Mouse (Mus musculus): Measurements from ENCODE around the gene Rhcg. TPM values are rescaled to one million over a fixed set of nuclear protein-coding genes. Genes with fewer than 3 reads are reported as not detected.

The Rhcg gene
- polyA plus RNA-seq, 1 experiment from 2014 or later = 68.2 TPM

- peak overlapping the region; percentile 62 for H3K4me2 ChIP-seq (replicated peaks; ENCODE audit: low read depth, low read length)
- peak overlapping the region; percentile 56 for H3K9ac ChIP-seq (replicated peaks; ENCODE audit: low read length)
- H3K9me3 ChIP-seq (ENCODE audit: low read length) = no peaks in the 10 kb centered on the region
- under 1% methylated on average over 20 of the region's 20 CpGs for WGBS
- peak overlapping the region; percentile 73; the same call in 1 of the 2 replicates for H3K27ac ChIP-seq (ENCODE audit: low read length)
- peak; percentile 79 for ATAC-seq (ENCODE audit: low FRiP score, low TSS enrichment)
- H3K36me3 ChIP-seq (ENCODE audit: insufficient read depth, low read length) = no peaks in the 10 kb centered on the region
- peaks cover 27% of the 10 kb centered on the region for H3K4me1 ChIP-seq (ENCODE audit: insufficient read depth, low read length)
- H3K4me3 ChIP-seq (ENCODE audit: low read length) = peak overlapping the region; percentile 40
- peaks cover 19% of the 10 kb centered on the region for H3K27me3 ChIP-seq (ENCODE audit: insufficient read depth, low read length)
Measured at GRCm38 (mm10) chr7:79578851-79579241, 38.6 kb downstream of the Rhcg start.

DNA sequence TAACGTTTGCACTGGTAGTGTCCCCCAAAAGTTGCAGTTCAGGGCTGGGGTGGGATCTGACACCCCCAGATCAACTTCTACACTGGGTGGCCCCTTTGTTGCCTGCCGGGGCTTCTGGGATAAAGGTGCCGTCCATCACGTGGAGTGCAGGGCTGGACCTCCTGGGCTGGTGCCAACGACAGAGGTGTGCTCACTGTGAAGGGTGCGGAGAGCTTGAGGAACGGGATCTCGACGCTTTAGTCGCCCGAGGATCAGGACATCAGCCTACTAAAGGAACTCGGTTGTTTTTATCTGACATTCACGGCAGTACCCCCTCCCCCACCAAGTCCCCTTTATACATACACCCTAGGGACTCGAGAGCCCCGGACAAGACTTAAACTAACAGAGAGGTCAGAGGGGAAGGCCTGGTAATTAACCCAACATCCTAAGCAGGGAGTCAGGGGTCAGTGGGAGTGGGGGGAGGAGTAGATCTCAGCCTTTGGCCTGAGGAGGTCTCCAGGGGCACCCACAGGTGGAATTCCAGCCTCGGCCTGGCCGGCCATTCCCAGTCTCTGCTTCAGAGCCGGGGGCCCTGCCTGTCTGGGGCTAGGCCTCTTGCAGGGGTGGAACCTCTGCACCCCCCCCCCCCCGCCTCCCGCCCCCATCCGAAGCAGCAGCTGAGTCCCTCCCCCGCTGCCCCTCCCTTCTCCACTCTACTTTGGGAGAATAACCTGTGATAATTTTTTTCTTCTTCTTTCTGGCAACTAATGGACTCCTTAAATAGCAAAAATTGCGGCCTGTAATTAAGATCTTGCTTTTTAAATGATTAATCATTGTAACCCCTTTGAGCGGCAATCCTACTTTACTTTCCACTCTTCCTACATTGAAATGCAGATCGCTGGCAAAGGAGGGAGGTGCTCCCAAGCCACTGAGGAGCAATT is 39.3 kb downstream of the Rhcg start:
- 2% methylated on average over 25 of the region's 25 CpGs for WGBS
- peak; percentile 47; the same call in 1 of the 2 replicates for ATAC-seq (ENCODE audit: low FRiP score, low TSS enrichment)
- peak overlapping the region; percentile 62 for H3K4me2 ChIP-seq (replicated peaks; ENCODE audit: low read depth, low read length)
- H3K4me3 ChIP-seq (ENCODE audit: low read length) = peak overlapping the region; percentile 40
- no peaks in the 10 kb centered on the region for H3K9me3 ChIP-seq (ENCODE audit: low read length)
- no peaks in the 10 kb centered on the region for H3K36me3 ChIP-seq (ENCODE audit: insufficient read depth, low read length)
- H3K27me3 ChIP-seq (ENCODE audit: insufficient read depth, low read length) = peaks cover 19% of the 10 kb centered on the region
- H3K27ac ChIP-seq (ENCODE audit: low read length) = peak overlapping the region; percentile 73; the same call in 1 of the 2 replicates
- peaks cover 27% of the 10 kb centered on the region for H3K4me1 ChIP-seq (ENCODE audit: insufficient read depth, low read length)
- H3K9ac ChIP-seq (replicated peaks; ENCODE audit: low read length) = peak overlapping the region; percentile 56; the same call in 1 of the 2 replicates

DNA sequence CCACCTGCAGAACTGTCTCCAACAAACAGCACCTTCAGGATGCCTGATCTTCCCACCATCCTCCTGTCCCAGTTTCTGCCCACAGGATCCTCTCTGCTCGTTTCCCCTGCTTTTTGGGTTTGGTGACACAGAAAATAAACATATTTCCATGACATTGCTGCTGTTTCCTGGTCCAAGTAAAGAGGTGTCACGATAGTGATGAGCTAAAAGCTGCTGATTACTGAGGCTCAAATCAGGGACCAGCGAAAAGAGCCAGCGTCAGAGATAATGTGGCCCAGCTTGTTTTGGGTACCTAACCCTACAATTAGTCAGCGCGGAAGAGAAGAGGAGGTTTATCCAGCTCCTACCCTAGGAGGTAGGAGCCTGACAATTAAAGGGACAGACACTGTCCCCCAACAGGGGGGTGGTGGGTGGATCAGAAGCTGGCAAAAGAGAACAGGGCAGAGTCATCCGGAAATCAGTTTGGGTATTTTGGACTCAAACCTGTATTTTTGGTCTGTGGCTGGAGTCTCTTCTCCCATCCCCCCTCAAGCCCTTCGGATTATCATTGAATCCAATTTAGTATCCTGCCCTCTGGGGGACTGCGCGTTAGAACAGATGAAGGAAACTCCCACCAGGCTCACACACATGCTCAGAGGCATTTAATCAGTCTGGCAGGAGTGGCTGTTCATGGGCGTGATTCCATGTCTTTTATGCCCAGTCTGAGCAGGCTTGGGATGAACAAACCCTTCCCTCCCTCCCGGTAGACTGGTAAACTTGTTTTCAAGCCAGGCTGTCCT is 40.2 kb downstream of the Rhcg start:
- WGBS = 11% methylated on average over 12 of the region's 12 CpGs
- Histone ChIP-seq H3K9me3 (ENCODE audit: low read length) (no peaks in the 10 kb centered on the region), H3K4me2 (replicated peaks; ENCODE audit: low read depth, low read length) (no peak overlapping the region; the same call in 1 of the 2 replicates), H3K27ac (ENCODE audit: low read length) (no peak overlapping the region), H3K4me1 (ENCODE audit: insufficient read depth, low read length) (peaks cover 27% of the 10 kb centered on the region), H3K4me3 (ENCODE audit: low read length) (no peak overlapping the region), H3K9ac (replicated peaks; ENCODE audit: low read length) (no peak overlapping the region), H3K27me3 (ENCODE audit: insufficient read depth, low read length) (peaks cover 19% of the 10 kb centered on the region), H3K36me3 (ENCODE audit: insufficient read depth, low read length) (no peaks in the 10 kb centered on the region)
- no peak for ATAC-seq (ENCODE audit: low FRiP score, low TSS enrichment)

DNA sequence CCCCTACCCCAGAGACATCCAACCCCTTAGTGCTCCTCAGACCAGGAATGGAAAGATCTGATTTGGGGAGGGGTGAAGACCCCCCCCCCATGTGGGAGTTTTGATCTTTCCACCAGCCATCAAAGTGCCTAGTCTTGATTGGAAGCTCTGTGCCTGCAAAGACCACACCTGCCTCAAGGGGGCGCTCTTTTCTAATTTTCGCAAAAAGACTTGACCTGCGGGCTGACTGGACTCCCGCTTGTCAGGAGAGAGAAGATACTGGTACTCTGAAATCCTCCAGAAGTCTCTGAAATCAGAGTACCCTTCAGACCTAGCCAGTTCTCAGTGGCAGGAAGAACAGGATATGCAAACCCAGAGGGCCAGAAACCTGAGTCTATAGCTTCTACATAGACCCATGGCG is 40.8 kb downstream of the Rhcg start:
- Histone ChIP-seq H3K9me3 (ENCODE audit: low read length) (no peaks in the 10 kb centered on the region), H3K4me1 (ENCODE audit: insufficient read depth, low read length) (peaks cover 27% of the 10 kb centered on the region), H3K4me3 (ENCODE audit: low read length) (no peak overlapping the region), H3K27me3 (ENCODE audit: insufficient read depth, low read length) (peaks cover 19% of the 10 kb centered on the region), H3K9ac (replicated peaks; ENCODE audit: low read length) (no peak overlapping the region), H3K4me2 (replicated peaks; ENCODE audit: low read depth, low read length) (no peak overlapping the region), H3K27ac (ENCODE audit: low read length) (no peak overlapping the region), H3K36me3 (ENCODE audit: insufficient read depth, low read length) (no peaks in the 10 kb centered on the region)
- no peak for ATAC-seq (ENCODE audit: low FRiP score, low TSS enrichment)
- 11% methylated on average over 5 of the region's 5 CpGs for WGBS

DNA sequence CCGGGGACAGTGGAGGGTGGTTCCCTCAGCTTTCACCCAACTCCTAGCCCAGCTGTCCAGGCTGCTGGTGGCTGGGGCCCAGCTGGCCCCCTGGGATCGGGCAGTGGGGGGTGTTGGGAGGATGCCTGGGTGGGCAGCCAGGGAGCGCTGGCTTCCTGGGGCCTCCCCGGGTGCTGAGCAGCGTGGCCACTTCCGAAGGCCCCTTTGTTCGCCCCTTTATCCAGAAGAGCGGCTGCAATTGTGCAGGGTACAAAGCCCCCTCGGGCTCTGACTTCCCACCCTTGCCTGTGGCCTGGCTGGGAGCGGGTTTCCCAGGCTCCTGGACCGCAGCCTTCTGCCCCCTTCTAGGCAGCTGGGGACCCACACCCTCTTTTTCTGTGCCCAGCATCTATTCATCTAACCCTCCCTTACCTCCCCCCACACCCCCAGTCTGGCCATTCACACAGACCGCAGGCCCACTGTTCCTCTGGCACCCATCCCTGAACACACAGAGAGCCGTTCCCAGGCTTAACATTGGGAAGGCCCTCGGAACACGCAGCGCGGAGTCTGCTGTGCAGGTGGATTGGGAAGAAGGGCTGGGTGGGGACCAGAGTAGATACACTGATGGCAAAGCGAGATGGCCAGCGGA is 45.2 kb downstream of the Rhcg start:
- H3K9me3 ChIP-seq (ENCODE audit: low read length) = no peaks in the 10 kb centered on the region
- no peak overlapping the region for H3K9ac ChIP-seq (replicated peaks; ENCODE audit: low read length)
- H3K27ac ChIP-seq (ENCODE audit: low read length) = no peak overlapping the region
- no peak overlapping the region for H3K4me2 ChIP-seq (replicated peaks; ENCODE audit: low read depth, low read length)
- no peak for ATAC-seq (ENCODE audit: low FRiP score, low TSS enrichment)
- H3K4me1 ChIP-seq (ENCODE audit: insufficient read depth, low read length) = peaks cover 5% of the 10 kb centered on the region; the same call in 1 of the 2 replicates
- no peaks in the 10 kb centered on the region for H3K36me3 ChIP-seq (ENCODE audit: insufficient read depth, low read length)
- WGBS = 63% methylated on average over 18 of the region's 19 CpGs
- H3K4me3 ChIP-seq (ENCODE audit: low read length) = no peak overlapping the region
- peaks cover 19% of the 10 kb centered on the region for H3K27me3 ChIP-seq (ENCODE audit: insufficient read depth, low read length)

GRCm38 (mm10) chr7:79568937-79569535 is 48.4 kb downstream of the Rhcg start:
- H3K9ac ChIP-seq (replicated peaks; ENCODE audit: low read length) = no peak overlapping the region
- H3K4me3 ChIP-seq (ENCODE audit: low read length) = no peak overlapping the region
- peaks cover 12% of the 10 kb centered on the region for H3K27me3 ChIP-seq (ENCODE audit: insufficient read depth, low read length)
- H3K27ac ChIP-seq (ENCODE audit: low read length) = no peak overlapping the region
- no peaks in the 10 kb centered on the region for H3K36me3 ChIP-seq (ENCODE audit: insufficient read depth, low read length)
- H3K4me1 ChIP-seq (ENCODE audit: insufficient read depth, low read length) = no peaks in the 10 kb centered on the region
- WGBS = 31% methylated on average over 4 of the region's 4 CpGs
- no peak for ATAC-seq (ENCODE audit: low FRiP score, low TSS enrichment)
- H3K9me3 ChIP-seq (ENCODE audit: low read length) = no peaks in the 10 kb centered on the region
- H3K4me2 ChIP-seq (replicated peaks; ENCODE audit: low read depth, low read length) = no peak overlapping the region

GRCm38 (mm10) chr7:79568212-79568611 is 49.2 kb downstream of the Rhcg start:
- H3K9me3 ChIP-seq (ENCODE audit: low read length) = no peaks in the 10 kb centered on the region
- no peak for ATAC-seq (ENCODE audit: low FRiP score, low TSS enrichment)
- 85% methylated on average over 6 of the region's 6 CpGs for WGBS
- no peak overlapping the region for H3K4me2 ChIP-seq (replicated peaks; ENCODE audit: low read depth, low read length)
- no peak overlapping the region for H3K27ac ChIP-seq (ENCODE audit: low read length)
- peaks cover 16% of the 10 kb centered on the region; the same call in 1 of the 2 replicates for H3K27me3 ChIP-seq (ENCODE audit: insufficient read depth, low read length)
- H3K4me1 ChIP-seq (ENCODE audit: insufficient read depth, low read length) = no peaks in the 10 kb centered on the region
- H3K36me3 ChIP-seq (ENCODE audit: insufficient read depth, low read length) = no peaks in the 10 kb centered on the region
- no peak overlapping the region for H3K9ac ChIP-seq (replicated peaks; ENCODE audit: low read length)
- H3K4me3 ChIP-seq (ENCODE audit: low read length) = no peak overlapping the region

GRCm38 (mm10) chr7:79563675-79564074 is 53.8 kb downstream of the Rhcg start:
- H3K27me3 ChIP-seq (ENCODE audit: insufficient read depth, low read length) = peaks cover 42% of the 10 kb centered on the region
- H3K4me3 ChIP-seq (ENCODE audit: low read length) = no peak overlapping the region
- no peak overlapping the region for H3K9ac ChIP-seq (replicated peaks; ENCODE audit: low read length)
- no peaks in the 10 kb centered on the region for H3K4me1 ChIP-seq (ENCODE audit: insufficient read depth, low read length)
- no peaks in the 10 kb centered on the region for H3K36me3 ChIP-seq (ENCODE audit: insufficient read depth, low read length)
- H3K9me3 ChIP-seq (ENCODE audit: low read length) = no peaks in the 10 kb centered on the region
- no peak overlapping the region for H3K4me2 ChIP-seq (replicated peaks; ENCODE audit: low read depth, low read length)
- no peak overlapping the region for H3K27ac ChIP-seq (ENCODE audit: low read length)
- WGBS = 24% methylated on average over 13 of the region's 13 CpGs
- ATAC-seq (ENCODE audit: low FRiP score, low TSS enrichment) = no peak

DNA sequence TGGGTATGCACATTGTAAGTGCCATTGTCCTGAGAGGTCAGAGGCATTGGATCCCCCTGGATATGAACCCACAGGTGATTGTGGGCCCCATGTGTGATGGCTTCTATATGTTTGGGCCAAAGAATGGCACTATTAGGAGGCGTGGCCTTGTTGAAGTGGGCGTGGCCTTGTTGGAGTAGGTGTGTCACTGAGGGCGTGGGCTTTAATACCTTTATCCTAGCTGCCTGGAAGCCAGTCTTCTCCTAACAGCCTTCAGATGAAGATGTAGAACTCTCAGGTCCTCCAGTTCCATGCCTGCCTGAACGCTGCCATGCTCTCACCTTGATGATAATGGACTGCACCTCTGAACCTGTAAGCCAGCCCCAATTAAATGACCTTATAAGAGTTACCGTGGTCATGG is 55.1 kb downstream of the Rhcg start:
- no peaks in the 10 kb centered on the region for H3K36me3 ChIP-seq (ENCODE audit: insufficient read depth, low read length)
- no peak overlapping the region for H3K4me2 ChIP-seq (replicated peaks; ENCODE audit: low read depth, low read length)
- H3K4me1 ChIP-seq (ENCODE audit: insufficient read depth, low read length) = no peaks in the 10 kb centered on the region
- no peaks in the 10 kb centered on the region for H3K9me3 ChIP-seq (ENCODE audit: low read length)
- H3K27ac ChIP-seq (ENCODE audit: low read length) = no peak overlapping the region
- WGBS = 44% methylated on average over 5 of the region's 5 CpGs
- H3K9ac ChIP-seq (replicated peaks; ENCODE audit: low read length) = no peak overlapping the region
- H3K27me3 ChIP-seq (ENCODE audit: insufficient read depth, low read length) = peaks cover 51% of the 10 kb centered on the region
- ATAC-seq (ENCODE audit: low FRiP score, low TSS enrichment) = no peak
- no peak overlapping the region for H3K4me3 ChIP-seq (ENCODE audit: low read length)

All from kidney, embryonic 16.5 days (tissue).